Mouse (Mus musculus): ENCODE data around the gene Adrm1.

GRCm38 (mm10) chr2:180200681-180201080, 29.4 kb downstream of the Adrm1 start:
- no peak for TF ChIP-seq CTCF (IDR thresholded peaks at IDR 0.05; ENCODE audit: control insufficient read depth, insufficient read depth, insufficient read length)
- TF ChIP-seq CEBPB (IDR thresholded peaks at IDR 0.05; ENCODE audit: low read depth): no peak
- TF ChIP-seq MAX (IDR thresholded peaks at IDR 0.05): no peak

Data from C2C12 (cell line).